Mouse (Mus musculus): ENCODE data around the gene Zic1.

- TF ChIP-seq CTCF (IDR thresholded peaks at IDR 0.05; ENCODE audit: extremely low read depth, insufficient read length, insufficient replicate concordance, low read depth, low read length) (no peak), POLR2A (IDR thresholded peaks at IDR 0.05; ENCODE audit: low read depth, low read length) (no peak)
These were observed 48.5 kb upstream of the Zic1 start for GRCm38 (mm10) chr9:91414007-91414661.
